Mouse (Mus musculus): ENCODE measurements around the gene Atp8b4.

The Atp8b4 gene

DNA sequence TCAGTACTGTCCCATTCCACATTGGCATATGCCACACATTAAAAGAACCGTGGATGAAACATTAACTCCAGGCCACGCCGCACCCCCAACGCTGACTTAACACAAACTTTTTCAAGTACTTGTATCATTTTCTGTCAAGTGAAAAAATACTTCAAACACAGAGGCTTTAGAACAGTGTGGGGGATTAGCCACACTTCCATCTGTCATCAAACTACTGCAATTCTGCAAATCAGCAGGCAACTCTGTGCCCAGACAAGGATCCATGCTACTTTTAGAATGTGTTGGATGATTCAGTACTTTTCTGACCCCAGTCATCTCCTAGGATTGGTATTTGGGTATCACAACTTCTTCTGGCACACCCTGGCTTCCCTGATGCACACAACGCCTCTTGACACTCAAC is 212.5 kb downstream of the Atp8b4 start:
- DNase-seq (ENCODE audit: low spot score in 2 of 2): no peak

DNA sequence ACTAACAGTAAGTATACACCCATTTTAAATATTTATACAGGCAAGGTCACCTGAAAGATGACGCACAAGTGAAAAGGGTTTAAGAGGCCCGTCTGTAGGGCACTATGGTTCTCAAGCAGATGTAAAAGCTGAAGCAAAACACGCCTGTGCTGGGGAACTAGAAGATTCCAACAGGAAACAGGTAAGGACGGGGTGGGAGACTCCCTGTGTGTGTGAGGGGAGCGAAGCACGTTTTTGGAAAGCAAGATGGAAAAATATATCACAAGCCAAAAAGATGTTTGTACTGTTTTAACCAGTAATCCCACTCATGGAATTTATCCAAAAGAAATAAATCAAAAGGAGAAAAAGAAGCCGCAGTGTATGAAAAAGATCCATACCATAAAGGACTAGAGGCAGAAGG is 214.1 kb downstream of the Atp8b4 start:
- DNase-seq (ENCODE audit: low spot score in 2 of 2): no peak

DNA sequence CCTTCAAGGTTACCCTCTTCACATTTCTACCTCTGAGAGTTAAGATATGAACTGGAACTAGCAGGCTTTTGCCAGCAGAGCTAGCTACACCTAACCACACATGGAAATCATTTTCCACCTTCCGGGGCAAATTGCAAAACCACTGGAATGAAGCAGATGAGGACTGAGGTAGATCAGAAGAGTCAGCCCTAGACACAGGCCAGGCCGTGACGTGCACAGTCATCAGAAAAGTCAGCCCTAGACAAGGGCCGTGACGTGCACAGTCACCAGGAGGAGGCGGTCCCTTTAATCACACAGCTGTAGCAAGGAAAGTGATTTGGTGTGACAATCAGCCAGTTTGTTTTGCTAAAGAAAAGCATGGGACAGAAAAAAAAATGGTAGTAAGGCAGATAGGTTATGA is 216.4 kb downstream of the Atp8b4 start:
- no peak for DNase-seq (ENCODE audit: low spot score in 2 of 2)

- no peak for DNase-seq (ENCODE audit: low spot score in 2 of 2)
Observed at GRCm38 (mm10) chr2:126283086-126283485, 217.4 kb downstream of the Atp8b4 start.

GRCm38 (mm10) chr2:126275511-126275910 is 225.0 kb downstream of the Atp8b4 start:
- no peak for DNase-seq (ENCODE audit: low spot score in 2 of 2)

DNA sequence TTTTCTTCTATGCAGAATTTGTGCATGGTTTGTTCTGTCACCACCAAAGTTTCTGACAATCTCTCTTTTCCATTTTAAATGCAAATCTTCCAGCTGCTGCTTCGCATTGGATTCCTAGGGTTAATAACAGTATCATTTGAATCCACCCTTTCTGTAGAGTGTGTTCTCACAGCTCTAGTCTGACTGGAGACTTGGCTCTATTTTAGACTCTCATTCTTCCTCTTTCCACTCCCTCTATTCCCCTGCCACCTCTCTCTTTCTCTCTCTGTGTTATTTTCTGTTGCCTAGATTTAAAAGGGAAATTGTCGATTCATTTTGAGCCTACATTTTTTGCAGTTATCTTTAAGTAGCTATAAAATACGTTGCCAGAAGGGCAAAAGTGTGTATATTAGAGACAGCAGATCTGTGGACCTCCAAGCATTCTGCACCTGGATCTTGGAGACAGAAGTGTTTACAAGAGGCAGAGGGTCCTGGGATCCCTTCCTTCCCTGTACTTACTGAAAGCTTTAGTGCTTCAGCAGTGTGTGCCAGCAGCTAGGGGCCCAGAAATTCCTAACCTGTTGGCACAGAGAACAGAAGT is 225.6 kb downstream of the Atp8b4 start:
- DNase-seq (ENCODE audit: low spot score in 2 of 2): no peak

DNA sequence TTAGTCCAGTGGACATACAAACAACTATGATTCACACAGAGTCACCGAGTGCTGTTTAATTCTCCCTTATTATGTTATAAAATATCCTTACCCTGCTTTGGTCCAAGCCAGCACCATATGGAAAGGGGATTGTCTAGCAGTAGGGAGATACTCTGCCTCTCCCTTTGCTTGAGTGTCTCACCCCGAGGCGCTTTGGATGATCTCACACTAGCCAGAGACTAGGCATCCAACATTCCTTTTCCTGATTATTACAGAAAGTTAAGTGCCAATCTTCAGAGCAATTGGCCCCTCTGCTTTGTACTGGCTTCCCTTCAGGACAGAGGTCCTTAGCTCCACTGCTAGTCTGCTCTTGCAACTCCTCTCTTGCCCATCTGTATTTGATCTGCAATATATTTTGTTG is 226.2 kb downstream of the Atp8b4 start:
- no peak for DNase-seq (ENCODE audit: low spot score in 2 of 2)
